Mouse (Mus musculus): ENCODE measurements around the gene Ensa. TPM values are rescaled to one million over a fixed set of nuclear protein-coding genes. Genes with fewer than 3 reads are reported as not detected.

Ensa gene
- polyA plus RNA-seq, 1 experiment from 2014 or later, result 73.2 TPM

DNA sequence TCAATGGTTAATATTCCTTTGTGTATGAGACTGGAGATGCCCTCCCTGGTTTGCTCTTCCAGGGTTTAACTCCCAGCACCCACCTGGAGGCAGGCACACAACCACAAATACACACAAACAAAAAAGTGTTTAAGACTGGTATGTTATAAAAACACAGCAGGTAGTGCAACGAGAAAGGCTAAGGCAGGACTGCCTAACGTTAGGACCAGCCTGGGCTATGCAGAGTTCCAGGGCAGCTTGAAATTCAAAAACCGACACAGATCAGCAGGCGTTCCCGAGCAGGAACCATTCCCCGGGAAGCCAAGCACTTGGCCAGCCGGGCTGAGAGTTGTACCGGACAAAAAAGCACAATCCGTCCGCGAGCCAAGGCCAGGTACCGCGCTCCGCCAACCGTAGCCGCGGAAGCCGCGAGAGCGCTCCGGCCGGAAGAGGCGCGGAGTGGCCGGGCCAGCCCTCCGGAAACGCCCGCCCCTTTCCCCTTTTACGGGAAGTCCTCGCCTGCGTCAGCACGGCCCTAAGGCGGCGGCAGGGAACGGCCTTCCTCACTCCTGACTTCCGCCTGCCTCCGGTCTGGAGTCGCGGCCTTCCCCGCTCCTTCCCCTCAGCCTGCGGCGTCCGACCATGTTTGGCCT, 33.6 kb downstream of the Ensa start, which contains the start of gene Mcl1:
Mcl1 (plus strand) TSS at position 553 of the 632 bp plus-strand sequence.
- peak within 1 kb of the TSS; percentile 98 for H3K4me3 ChIP-seq (replicated peaks)
- H3K9ac ChIP-seq, result peak within 1 kb of the TSS; percentile 100
- peaks cover 41% of the 10 kb centered on the region for H3K4me1 ChIP-seq
- H3K36me3 ChIP-seq, result peaks cover 30% of the 10 kb centered on the region
- 1% methylated on average over 35 of the region's 43 CpGs for WGBS
- peak within 1 kb of the TSS; percentile 99 for H3K27ac ChIP-seq
- peak; percentile 98 for ATAC-seq (replicated peaks; ENCODE audit: low FRiP score)
- H3K9me3 ChIP-seq (replicated peaks), result no peaks in the 10 kb centered on the region
- no peaks in the 10 kb centered on the region for H3K27me3 ChIP-seq
- H3K4me2 ChIP-seq, result peak within 1 kb of the TSS; percentile 79

DNA sequence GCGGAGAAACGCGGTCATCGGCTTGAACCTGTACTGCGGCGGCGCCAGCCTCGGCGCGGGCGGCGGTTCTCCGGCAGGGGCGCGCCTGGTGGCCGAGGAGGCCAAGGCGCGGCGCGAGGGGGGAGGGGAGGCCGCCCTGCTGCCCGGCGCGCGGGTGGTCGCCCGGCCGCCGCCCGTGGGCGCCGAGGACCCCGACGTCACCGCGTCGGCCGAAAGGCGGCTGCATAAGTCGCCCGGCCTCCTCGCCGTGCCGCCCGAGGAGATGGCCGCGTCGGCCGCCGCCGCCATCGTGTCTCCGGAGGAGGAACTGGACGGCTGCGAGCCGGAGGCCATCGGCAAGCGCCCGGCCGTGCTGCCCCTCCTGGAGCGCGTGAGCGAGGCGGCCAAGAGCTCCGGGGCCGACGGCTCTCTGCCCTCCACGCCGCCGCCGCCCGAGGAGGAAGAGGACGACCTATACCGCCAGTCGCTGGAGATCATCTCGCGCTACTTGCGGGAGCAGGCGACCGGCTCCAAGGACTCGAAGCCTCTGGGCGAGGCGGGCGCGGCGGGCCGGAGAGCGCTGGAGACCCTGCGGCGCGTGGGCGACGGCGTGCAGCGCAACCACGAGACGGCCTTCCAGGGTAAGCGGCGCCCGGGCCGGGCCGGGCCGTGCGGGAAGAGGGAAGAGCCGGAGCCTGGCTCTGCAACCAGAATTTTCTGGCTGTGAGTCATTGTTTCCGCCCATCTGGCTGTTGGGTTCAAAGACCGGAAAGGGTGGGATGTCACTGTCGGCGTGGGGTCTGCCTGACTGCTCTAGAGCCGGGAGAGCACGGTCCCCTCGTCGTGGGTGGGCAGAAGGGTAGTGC, 34.3 kb downstream of the Ensa start:
- Histone ChIP-seq H3K27me3 (no peaks in the 10 kb centered on the region), H3K4me3 (replicated peaks) (peak overlapping the region; percentile 98), H3K4me2 (peak overlapping the region; percentile 79), H3K9ac (peak overlapping the region; percentile 100), H3K4me1 (peaks cover 43% of the 10 kb centered on the region), H3K36me3 (peaks cover 38% of the 10 kb centered on the region), H3K9me3 (replicated peaks) (no peaks in the 10 kb centered on the region), H3K27ac (peak overlapping the region; percentile 99)
- WGBS, result under 1% methylated on average over 95 of the region's 113 CpGs
- peak; percentile 66 for ATAC-seq (replicated peaks; ENCODE audit: low FRiP score)

DNA sequence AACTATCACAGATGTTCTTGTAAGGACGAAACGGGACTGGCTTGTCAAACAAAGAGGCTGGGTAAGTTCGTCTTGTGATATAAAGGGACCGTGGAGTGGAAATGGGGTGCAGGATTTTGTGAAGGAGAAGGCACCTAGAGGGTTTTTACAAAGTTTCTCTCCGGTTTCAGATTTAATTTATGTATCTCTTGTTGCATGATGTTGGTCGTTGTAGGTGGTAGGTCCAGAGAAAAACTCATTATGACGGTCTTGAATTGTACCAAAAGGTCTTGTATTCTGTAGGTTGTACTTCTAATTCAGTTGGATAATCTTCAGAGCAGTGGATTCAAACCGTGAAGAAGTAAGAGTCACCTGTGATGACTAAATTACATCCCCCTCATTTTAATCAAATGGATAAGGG, 35.2 kb downstream of the Ensa start:
- WGBS, result 1% methylated on average over 8 of the region's 8 CpGs
- no peak for ATAC-seq (replicated peaks; ENCODE audit: low FRiP score)

DNA sequence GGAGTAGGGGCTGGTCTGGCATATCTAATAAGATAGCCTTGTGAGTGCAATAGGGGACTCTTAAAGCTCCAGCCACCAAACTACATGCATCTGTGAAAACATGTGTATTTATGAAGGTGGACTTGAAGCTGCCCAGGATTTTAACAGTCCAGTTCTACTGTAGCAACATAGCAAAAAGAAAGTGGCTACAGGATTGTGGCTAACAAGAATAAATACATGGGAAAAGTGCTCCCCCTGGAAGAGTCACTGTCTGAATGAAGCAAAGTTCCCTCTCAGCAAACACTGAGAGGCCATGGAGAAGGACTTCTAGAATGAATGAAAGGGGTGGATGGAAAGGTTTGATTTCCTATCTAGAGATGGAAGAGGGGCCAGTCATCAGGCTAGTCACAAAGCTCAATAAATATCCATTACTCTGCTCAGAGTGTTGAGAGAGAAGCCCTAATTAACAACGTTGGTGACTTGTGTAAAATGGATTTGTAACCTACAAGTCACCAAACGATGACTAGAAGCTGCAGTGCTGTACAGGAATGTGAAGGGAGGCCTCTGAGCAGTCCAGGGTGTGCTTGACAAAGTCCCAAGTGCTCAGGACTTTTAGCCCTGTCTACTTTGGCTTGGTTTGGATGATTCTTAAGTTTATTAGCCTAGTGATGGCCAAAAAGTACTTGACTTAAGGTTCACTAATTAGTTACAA, 36.1 kb downstream of the Ensa start:
- no peaks in the 10 kb centered on the region for H3K27me3 ChIP-seq
- H3K4me1 ChIP-seq, result peaks cover 62% of the 10 kb centered on the region
- H3K9me3 ChIP-seq (replicated peaks), result no peaks in the 10 kb centered on the region
- H3K4me2 ChIP-seq, result peak overlapping the region; percentile 79
- peaks cover 50% of the 10 kb centered on the region for H3K36me3 ChIP-seq
- WGBS, result 21% methylated on average over 2 of the region's 2 CpGs
- H3K27ac ChIP-seq, result peak overlapping the region; percentile 37
- peak overlapping the region; percentile 98 for H3K4me3 ChIP-seq (replicated peaks)
- H3K9ac ChIP-seq, result peak overlapping the region; percentile 100
- ATAC-seq (replicated peaks; ENCODE audit: low FRiP score), result no peak

More for the DNA sequence above, 35.2 kb downstream of the Ensa start:
- no peaks in the 10 kb centered on the region for H3K27me3 ChIP-seq
- H3K36me3 ChIP-seq, result peaks cover 46% of the 10 kb centered on the region
- H3K4me3 ChIP-seq (replicated peaks), result peak overlapping the region; percentile 98
- peak overlapping the region; percentile 79 for H3K4me2 ChIP-seq
- H3K27ac ChIP-seq, result peak overlapping the region; percentile 99
- H3K9ac ChIP-seq, result peak overlapping the region; percentile 100
- H3K4me1 ChIP-seq, result peaks cover 52% of the 10 kb centered on the region
- H3K9me3 ChIP-seq (replicated peaks), result no peaks in the 10 kb centered on the region

DNA sequence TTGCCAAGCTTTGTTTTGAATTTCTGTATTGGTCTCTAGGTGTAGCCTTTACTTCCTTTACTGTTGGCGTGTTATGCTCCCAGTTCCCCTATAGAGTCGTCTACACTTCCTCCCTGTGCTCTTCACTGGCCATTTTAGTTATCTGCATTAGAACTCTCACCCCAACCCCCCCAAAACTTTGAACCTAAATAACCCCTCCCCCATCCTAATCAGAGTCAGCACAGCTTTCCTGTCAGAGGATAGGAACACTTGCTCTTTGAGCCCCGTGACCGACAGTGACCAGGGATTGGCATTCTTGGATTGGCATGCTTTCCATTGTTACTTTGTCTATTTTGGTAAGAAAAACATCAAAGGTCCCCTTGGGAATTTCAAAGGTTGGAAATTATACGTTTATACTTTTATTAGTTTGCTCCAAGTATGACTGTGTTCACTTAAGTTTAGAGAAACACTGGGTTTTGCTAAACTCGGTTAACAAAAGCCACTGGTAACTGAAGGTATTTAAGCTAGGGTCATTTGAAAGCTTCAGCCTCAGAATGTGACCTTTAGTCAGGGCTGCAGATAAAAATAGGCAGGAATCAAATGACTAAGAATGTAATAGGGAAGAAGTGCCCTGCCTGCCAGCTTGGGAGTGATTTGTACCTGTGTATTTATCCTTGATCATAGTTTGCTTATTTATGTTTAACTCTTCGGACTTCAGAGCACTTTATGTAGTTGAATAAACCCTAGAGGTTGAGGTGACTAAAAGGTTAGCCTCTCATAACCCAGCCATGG, 37.3 kb downstream of the Ensa start:
- peaks cover 50% of the 10 kb centered on the region for H3K36me3 ChIP-seq
- peaks cover 74% of the 10 kb centered on the region for H3K4me1 ChIP-seq
- H3K27ac ChIP-seq, result peak overlapping the region; percentile 41
- H3K4me3 ChIP-seq (replicated peaks), result peak overlapping the region; percentile 21
- peak overlapping the region; percentile 79 for H3K4me2 ChIP-seq
- 49% methylated on average over 7 of the region's 7 CpGs for WGBS
- 0 out of 2 replicates have a peak overlapping the region, but pooled peaks have one; percentile 33 for H3K9ac ChIP-seq
- no peak for ATAC-seq (replicated peaks; ENCODE audit: low FRiP score)
- H3K27me3 ChIP-seq, result no peaks in the 10 kb centered on the region
- H3K9me3 ChIP-seq (replicated peaks), result no peaks in the 10 kb centered on the region

DNA sequence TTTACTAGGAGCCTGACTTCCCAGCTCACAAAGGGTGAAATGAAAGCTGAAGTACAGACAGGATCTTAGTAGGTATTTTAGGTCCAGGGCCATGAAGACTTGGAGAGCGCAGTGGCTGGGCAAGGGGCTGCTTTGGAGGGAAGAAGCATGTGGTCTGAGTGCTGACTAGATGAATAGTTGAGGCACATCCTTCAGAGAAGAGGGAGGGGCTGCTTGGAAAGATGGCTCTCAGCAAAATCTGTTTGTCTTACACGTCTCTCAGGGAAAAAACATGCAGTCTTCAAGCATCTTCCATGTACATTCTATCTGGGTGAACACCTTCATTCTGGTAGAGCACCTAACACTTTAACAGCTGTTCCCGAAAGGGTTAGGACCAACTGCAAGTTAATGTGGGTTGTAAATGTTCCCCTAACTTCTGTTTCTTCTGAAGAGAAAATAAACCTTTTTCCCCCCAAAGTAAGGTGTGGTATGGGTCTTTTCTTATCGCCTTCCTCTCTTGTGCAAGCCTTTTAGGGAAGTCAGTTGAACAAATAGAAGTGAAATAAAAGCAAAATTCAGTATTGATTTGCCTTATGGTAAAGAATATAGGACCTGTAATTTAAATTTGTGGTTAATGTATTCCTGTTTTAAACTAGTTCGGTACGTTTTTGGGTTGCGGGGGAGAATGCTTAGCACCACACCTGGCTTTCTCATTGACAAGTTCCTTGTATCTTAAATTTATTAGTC, 38.1 kb downstream of the Ensa start:
- peak overlapping the region; percentile 41 for H3K27ac ChIP-seq
- no peak overlapping the region for H3K9ac ChIP-seq
- 78% methylated on average over 7 of the region's 7 CpGs for WGBS
- peak overlapping the region; percentile 79 for H3K4me2 ChIP-seq
- no peaks in the 10 kb centered on the region for H3K9me3 ChIP-seq (replicated peaks)
- H3K27me3 ChIP-seq, result no peaks in the 10 kb centered on the region
- H3K4me1 ChIP-seq, result peaks cover 78% of the 10 kb centered on the region
- peaks cover 50% of the 10 kb centered on the region for H3K36me3 ChIP-seq
- no peak for ATAC-seq (replicated peaks; ENCODE audit: low FRiP score)
- peak overlapping the region; percentile 21 for H3K4me3 ChIP-seq (replicated peaks)

DNA sequence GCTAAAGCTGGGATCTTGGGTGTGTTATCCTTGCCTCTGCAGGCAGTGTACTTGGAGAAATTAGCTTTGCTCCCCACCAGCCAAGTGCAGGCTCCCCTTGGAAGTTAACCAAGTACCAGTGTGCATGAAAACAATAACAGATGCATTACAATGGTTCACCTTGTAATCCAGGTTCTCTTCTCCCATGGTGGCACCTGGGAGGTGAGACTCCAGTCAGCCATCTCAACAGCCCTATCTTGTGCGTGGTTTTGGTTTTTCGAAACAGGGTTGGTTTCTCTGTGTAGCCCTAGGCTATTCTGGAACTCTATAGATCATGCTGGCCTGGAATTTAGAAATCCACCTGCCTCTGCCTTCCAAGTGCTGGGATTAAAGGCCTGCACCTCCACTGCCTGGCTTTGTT, 38.7 kb downstream of the Ensa start:
- H3K27me3 ChIP-seq, result no peaks in the 10 kb centered on the region
- no peak for ATAC-seq (replicated peaks; ENCODE audit: low FRiP score)
- H3K36me3 ChIP-seq, result peaks cover 50% of the 10 kb centered on the region
- H3K9me3 ChIP-seq (replicated peaks), result no peaks in the 10 kb centered on the region
- peaks cover 82% of the 10 kb centered on the region for H3K4me1 ChIP-seq
- 0 out of 2 replicates have a peak overlapping the region, but pooled peaks have one; percentile 79 for H3K4me2 ChIP-seq
- H3K9ac ChIP-seq, result no peak overlapping the region
- H3K4me3 ChIP-seq (replicated peaks), result no peak overlapping the region
- no peak overlapping the region for H3K27ac ChIP-seq
- 75% methylated on average over 2 of the region's 2 CpGs for WGBS

DNA sequence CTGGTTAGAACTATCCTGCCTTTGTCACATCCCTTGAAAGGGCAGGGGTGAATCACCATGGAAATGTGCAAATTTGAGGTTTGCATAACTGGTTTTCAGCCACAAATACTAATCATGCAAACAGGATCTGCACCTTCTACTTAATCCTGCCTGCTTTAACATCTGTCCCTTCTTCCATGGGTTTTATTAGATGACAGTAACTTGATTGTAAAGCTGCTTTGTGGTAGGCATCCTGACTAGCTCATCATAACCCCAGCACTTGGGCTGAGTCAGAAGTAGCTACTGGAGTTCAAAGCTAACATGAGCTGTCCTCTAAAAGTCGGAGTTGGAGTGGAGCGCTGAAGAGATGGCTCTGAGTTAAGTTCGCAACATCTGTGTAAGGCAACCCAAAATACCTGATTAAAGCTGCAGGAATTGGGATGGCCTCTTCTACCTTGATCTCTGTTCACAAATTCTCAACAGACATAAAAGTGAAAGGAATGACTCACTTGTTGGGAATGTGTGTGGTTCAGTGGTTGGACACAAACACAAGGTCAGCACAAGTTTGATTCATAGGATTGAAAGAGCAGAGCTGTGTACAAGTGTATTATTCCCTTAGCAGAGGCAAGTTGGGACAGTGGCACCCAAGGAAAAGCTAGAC, 39.3 kb downstream of the Ensa start:
- Histone ChIP-seq H3K4me2 (no peak overlapping the region), H3K9ac (no peak overlapping the region), H3K4me1 (peaks cover 85% of the 10 kb centered on the region), H3K9me3 (replicated peaks) (no peaks in the 10 kb centered on the region), H3K27me3 (no peaks in the 10 kb centered on the region), H3K4me3 (replicated peaks) (no peak overlapping the region), H3K36me3 (peaks cover 56% of the 10 kb centered on the region), H3K27ac (0 out of 2 replicates have a peak overlapping the region, but pooled peaks have one; percentile 90)
- ATAC-seq (replicated peaks; ENCODE audit: low FRiP score), result no peak
- 91% methylated on average over 3 of the region's 3 CpGs for WGBS

DNA sequence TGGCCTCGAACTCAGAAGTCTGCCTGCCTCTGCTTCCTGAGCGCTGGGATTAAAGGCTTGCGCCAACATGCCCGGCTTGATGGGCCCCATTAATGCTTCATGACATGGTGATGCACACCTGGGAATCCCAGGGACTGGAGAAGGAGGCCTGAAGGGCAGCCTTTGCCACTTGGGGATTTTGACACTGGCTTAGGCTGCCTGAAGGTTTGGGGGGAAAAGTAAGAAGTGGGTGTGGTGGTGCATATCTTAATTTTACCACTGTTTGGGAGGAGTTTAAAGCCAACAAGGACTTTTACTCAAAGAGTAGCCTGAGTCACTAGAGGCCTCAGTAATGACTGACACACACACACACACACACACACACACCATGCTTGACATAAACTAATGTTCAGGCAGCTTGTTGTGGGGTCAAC, 40.2 kb downstream of the Ensa start:
- Histone ChIP-seq H3K9me3 (replicated peaks) (no peaks in the 10 kb centered on the region), H3K36me3 (peaks cover 64% of the 10 kb centered on the region), H3K9ac (no peak overlapping the region), H3K4me2 (no peak overlapping the region), H3K4me1 (peaks cover 85% of the 10 kb centered on the region), H3K4me3 (replicated peaks) (no peak overlapping the region), H3K27me3 (no peaks in the 10 kb centered on the region), H3K27ac (peak overlapping the region; percentile 90)
- no peak for ATAC-seq (replicated peaks; ENCODE audit: low FRiP score)
- 90% methylated on average over 4 of the region's 4 CpGs for WGBS

DNA sequence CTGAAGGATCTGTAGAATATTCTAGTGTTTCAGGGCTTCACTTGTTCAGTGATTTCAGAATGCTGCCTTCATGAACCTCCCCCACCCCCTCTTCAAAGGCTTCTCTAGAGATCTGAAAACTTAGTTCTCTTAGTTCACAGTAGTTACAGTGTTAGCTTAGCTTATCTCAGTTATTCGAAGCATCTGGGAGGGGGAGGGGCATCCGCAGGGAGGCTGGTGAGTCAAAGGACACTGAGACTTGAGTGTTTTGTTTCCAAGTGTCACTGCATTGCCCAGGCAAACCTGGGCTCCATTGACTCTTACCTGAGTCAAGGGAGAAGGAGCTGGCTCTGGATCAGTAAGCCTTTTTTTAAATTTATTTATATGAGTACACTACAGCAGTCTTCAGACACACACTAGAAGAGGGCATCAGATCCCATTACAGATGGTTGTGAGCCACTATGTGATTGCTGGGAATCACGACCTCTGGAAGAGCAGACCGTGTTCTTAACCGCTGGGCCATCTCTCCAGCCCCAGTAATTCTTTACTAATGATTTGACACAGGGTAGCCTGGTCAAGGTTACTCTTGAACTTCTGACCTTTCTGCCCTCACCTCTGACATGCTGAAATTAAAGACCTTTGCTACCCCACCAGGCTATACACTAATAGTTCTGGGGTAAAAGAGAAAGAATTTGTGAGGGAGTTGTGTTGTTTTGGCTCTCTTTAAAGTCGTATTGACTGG, 41.5 kb downstream of the Ensa start:
- WGBS, result 42% methylated on average over 6 of the region's 6 CpGs
- no peaks in the 10 kb centered on the region for H3K9me3 ChIP-seq (replicated peaks)
- H3K4me3 ChIP-seq (replicated peaks), result no peak overlapping the region
- 0 out of 2 replicates have a peak, but pooled peaks have one; percentile 41 for ATAC-seq (replicated peaks; ENCODE audit: low FRiP score)
- no peaks in the 10 kb centered on the region for H3K27me3 ChIP-seq
- H3K27ac ChIP-seq, result peak overlapping the region; percentile 90
- no peak overlapping the region for H3K9ac ChIP-seq
- peaks cover 53% of the 10 kb centered on the region for H3K36me3 ChIP-seq
- H3K4me1 ChIP-seq, result peaks cover 73% of the 10 kb centered on the region
- H3K4me2 ChIP-seq, result no peak overlapping the region
